Comparison of ENCODE assay signal across 13 mouse cellular contexts in the genomic region with DNA sequence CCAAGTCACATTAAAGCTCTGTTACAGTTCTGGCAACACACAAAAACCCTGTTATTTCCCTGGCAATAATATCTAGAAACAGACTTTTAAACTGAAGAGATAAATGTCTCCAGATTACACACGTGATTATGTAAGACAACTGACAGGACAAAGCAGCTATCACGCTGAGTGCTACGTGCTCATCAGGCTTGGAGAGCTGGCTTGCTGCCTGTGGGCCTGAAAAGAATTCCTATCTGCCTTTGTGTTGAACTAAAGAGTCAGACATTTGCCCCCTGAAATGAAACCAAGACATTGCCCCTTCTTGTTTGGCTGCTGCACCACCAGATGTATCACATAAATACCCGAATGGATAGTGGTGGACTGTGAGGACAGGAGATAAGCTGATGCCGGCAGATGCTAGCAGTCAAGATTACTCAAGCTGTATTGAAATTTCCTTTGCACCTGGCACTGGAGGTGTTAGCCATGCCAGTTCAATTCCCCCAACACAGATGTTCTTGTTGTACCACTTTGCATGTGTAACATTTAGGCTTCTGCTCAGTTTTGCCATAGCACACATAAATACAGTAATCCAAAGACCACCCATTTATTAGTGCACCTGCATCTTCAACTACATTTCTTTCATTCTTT.
DNase-seq lines count a peak whose midpoint lies in the region; ATAC-seq lines count a peak whose summit lies in the region.
"Had no signal": no experiment of that assay in that cellular context is flagged by ENCODE, and none has a peak within 500 bp of the region (broad histone marks: within the 10 kb centered on the region; RNA-seq: fewer than 3 reads in every experiment).

No protein-coding gene starts in this region.

- no peak overlapping the region for H3K27ac ChIP-seq in forebrain, embryonic 13.5 days
- no peak overlapping the region for H3K27ac ChIP-seq in forebrain, embryonic 11.5 days (ENCODE audit: low read depth, low read length)
- H3K27ac ChIP-seq in midbrain, embryonic 12.5 days (replicated peaks): no peak overlapping the region
- no peak overlapping the region for H3K27ac ChIP-seq in midbrain, embryonic 16.5 days (ENCODE audit: low read length)

- peaks cover 5% of the 10 kb centered on the region for H3K4me1 ChIP-seq in forebrain, embryonic 13.5 days
- H3K4me1 ChIP-seq in forebrain, embryonic 11.5 days (replicated peaks; ENCODE audit: control insufficient read depth, insufficient read depth, low read length): no peaks in the 10 kb centered on the region
- 0 out of 2 replicates have a peak, but pooled peaks cover 5% of the 10 kb centered on the region for H3K4me1 ChIP-seq in midbrain, embryonic 12.5 days
- H3K4me1 ChIP-seq in midbrain, embryonic 16.5 days (ENCODE audit: control insufficient read depth, insufficient read depth, low read length): no peaks in the 10 kb centered on the region

- WGBS in forebrain, embryonic 13.5 days: 29% methylated on average over 5 of the region's 5 CpGs
- 66% methylated on average over 5 of the region's 5 CpGs for WGBS in forebrain, embryonic 11.5 days
- 35% methylated on average over 5 of the region's 5 CpGs for WGBS in midbrain, embryonic 12.5 days
- 26% methylated on average over 5 of the region's 5 CpGs for WGBS in midbrain, embryonic 16.5 days

- no peaks in the 10 kb centered on the region for H3K27me3 ChIP-seq in forebrain, embryonic 13.5 days
- no peaks in the 10 kb centered on the region for H3K27me3 ChIP-seq in forebrain, embryonic 11.5 days (ENCODE audit: control insufficient read depth, insufficient read depth, low read length)
- no peaks in the 10 kb centered on the region for H3K27me3 ChIP-seq in midbrain, embryonic 12.5 days
- H3K27me3 ChIP-seq in midbrain, embryonic 16.5 days (ENCODE audit: control insufficient read depth, insufficient read depth, low read depth, low read length): no peaks in the 10 kb centered on the region

- no peak overlapping the region for H3K4me2 ChIP-seq in forebrain, embryonic 13.5 days
- no peak overlapping the region for H3K4me2 ChIP-seq in forebrain, embryonic 11.5 days (ENCODE audit: low read depth, low read length, severe bottlenecking)
- H3K4me2 ChIP-seq in midbrain, embryonic 12.5 days (replicated peaks): no peak overlapping the region
- no peak overlapping the region for H3K4me2 ChIP-seq in midbrain, embryonic 16.5 days (ENCODE audit: low read length)

- no peaks in the 10 kb centered on the region for H3K9me3 ChIP-seq in forebrain, embryonic 13.5 days (replicated peaks)
- H3K9me3 ChIP-seq in forebrain, embryonic 11.5 days (ENCODE audit: control insufficient read depth, low read length): no peaks in the 10 kb centered on the region
- no peaks in the 10 kb centered on the region for H3K9me3 ChIP-seq in midbrain, embryonic 12.5 days
- H3K9me3 ChIP-seq in midbrain, embryonic 16.5 days (replicated peaks; ENCODE audit: control insufficient read depth, low read length, poor library complexity, severe bottlenecking): no peaks in the 10 kb centered on the region

- no peak overlapping the region for H3K9ac ChIP-seq in forebrain, embryonic 13.5 days
- no peak overlapping the region for H3K9ac ChIP-seq in forebrain, embryonic 11.5 days (ENCODE audit: low read length)
- H3K9ac ChIP-seq in midbrain, embryonic 12.5 days (replicated peaks): no peak overlapping the region
- H3K9ac ChIP-seq in midbrain, embryonic 16.5 days (ENCODE audit: low read depth, low read length): no peak overlapping the region

- no peaks in the 10 kb centered on the region for H3K36me3 ChIP-seq in forebrain, embryonic 13.5 days (ENCODE audit: poor library complexity, severe bottlenecking)
- no peaks in the 10 kb centered on the region for H3K36me3 ChIP-seq in forebrain, embryonic 11.5 days (ENCODE audit: control insufficient read depth, insufficient read depth, low read length)
- H3K36me3 ChIP-seq in midbrain, embryonic 12.5 days: no peaks in the 10 kb centered on the region
- no peaks in the 10 kb centered on the region for H3K36me3 ChIP-seq in midbrain, embryonic 16.5 days (ENCODE audit: control insufficient read depth, insufficient read depth, low read length)

- no peak for DNase-seq in forebrain, embryonic 11.5 days (ENCODE audit: low spot score)
- peak; percentile 54 to 67 for DNase-seq in cerebellum, postnatal 25 days
- no peak for DNase-seq in urinary bladder, postnatal 10 days (ENCODE audit: low spot score)
- DNase-seq in thymus, postnatal 0 days (ENCODE audit: low spot score): no peak
- DNase-seq: adrenal gland, postnatal 36 days; heart, postnatal 4 days; kidney, adult 18-20 months; kidney, postnatal 4 days; liver had no signal

- no peak overlapping the region for H3K4me3 ChIP-seq in forebrain, embryonic 13.5 days
- H3K4me3 ChIP-seq in forebrain, embryonic 11.5 days (ENCODE audit: low read depth, low read length): no peak overlapping the region
- no peak overlapping the region for H3K4me3 ChIP-seq in midbrain, embryonic 12.5 days
- no peak overlapping the region for H3K4me3 ChIP-seq in midbrain, embryonic 16.5 days (ENCODE audit: low read depth, low read length)

- peak; percentile 66 for ATAC-seq in forebrain, embryonic 13.5 days
- no peak for ATAC-seq in forebrain, embryonic 11.5 days (replicated peaks; ENCODE audit: low FRiP score)
- peak; percentile 47; the same call in 1 of the 2 replicates for ATAC-seq in midbrain, embryonic 12.5 days (ENCODE audit: low FRiP score, low read depth)
- ATAC-seq in midbrain, embryonic 16.5 days: no peak
- ATAC-seq in megakaryocyte, adult 5-6 weeks (ENCODE audit: poor library complexity, severe bottlenecking): no peak

Comparison
In these comparisons a context has a peak if more than half of its experiments do, and no peak if none do; other contexts are left out.
1. ATAC-seq: peak in forebrain, embryonic 13.5 days (single experiment) and midbrain, embryonic 12.5 days (single experiment); none in forebrain, embryonic 11.5 days (single experiment), midbrain, embryonic 16.5 days (single experiment) and megakaryocyte, adult 5-6 weeks (single experiment).
2. DNase-seq: peak in cerebellum, postnatal 25 days (2 of 2); none in forebrain, embryonic 11.5 days (single experiment), urinary bladder, postnatal 10 days (single experiment) and thymus, postnatal 0 days (single experiment).